Mouse (Mus musculus) C2C12 (cell line): Measurements from ENCODE around the gene Dctpp1. TPM values are rescaled to one million over a fixed set of nuclear protein-coding genes. Genes with fewer than 3 reads are reported as not detected.
A peak's percentile ranks its signal among the peaks of the same experiment; 100 is the strongest.

ENCODE experiments used
- H3K27me3 ChIP-seq: one replicate; pipeline ENCODE4 v1.6.1; 2011; ENCODE audit not compliant: control insufficient read depth, insufficient read depth, insufficient read length
- H3K36me3 ChIP-seq: one replicate; pipeline ENCODE4 v1.6.1; 2011; ENCODE audit not compliant: control insufficient read depth, insufficient read depth
- H3K4me3 ChIP-seq: one replicate; pipeline ENCODE4 v1.5.1; 2011; ENCODE audit warnings: mild to moderate bottlenecking, control low read depth; ENCODE audit not compliant: poor library complexity, insufficient read depth, severe bottlenecking
- H3K79me2 ChIP-seq: one replicate; pipeline ENCODE4 v1.6.1; 2011; ENCODE audit not compliant: control insufficient read depth, insufficient read depth
- H3K79me3 ChIP-seq: one replicate; pipeline ENCODE4 v1.6.1; 2011; ENCODE audit warnings: low read depth, control low read depth
- H3ac ChIP-seq: one replicate; pipeline ENCODE3; 2011; ENCODE audit warnings: low read depth; ENCODE audit not compliant: control insufficient read depth, insufficient read length
- CEBPB ChIP-seq: IDR thresholded peaks from one replicate; pipeline ENCODE4 v1.6.1; 2011; ENCODE audit warnings: low read depth, mild to moderate bottlenecking, control low read depth, moderate library complexity
- CTCF ChIP-seq: IDR thresholded peaks from one replicate; pipeline ENCODE4 v1.5.1; 2011; ENCODE audit not compliant: control insufficient read depth, insufficient read depth, insufficient read length
- FOSL1 ChIP-seq: IDR thresholded peaks from one replicate; pipeline ENCODE4 v1.8.0; 2011; ENCODE audit warnings: mild to moderate bottlenecking, low read length; ENCODE audit not compliant: poor library complexity, insufficient read depth, severe bottlenecking
- MYOD1 ChIP-seq: IDR thresholded peaks from one replicate; pipeline ENCODE4 v1.6.1; 2011; ENCODE audit warnings: low read depth; ENCODE audit not compliant: control insufficient read depth, insufficient read length
- MYOG ChIP-seq: IDR thresholded peaks from one replicate; pipeline ENCODE4 v1.6.1; 2011; ENCODE audit not compliant: control insufficient read depth, insufficient read length; ENCODE audit errors: extremely low read depth
- USF1 ChIP-seq: IDR thresholded peaks from one replicate; pipeline ENCODE4 v1.6.1; 2011; ENCODE audit warnings: low read depth, mild to moderate bottlenecking, control low read depth, moderate library complexity
- polyA plus RNA-seq: library from polyadenylated mRNA; unstranded; fragments of >200 nt; fragmentation: generic; extraction: Trizol; gene quantifications from one replicate; pipeline ENCODE4 v1.2.1, GENCODE M21; 2012; ENCODE audit warnings: missing spikeins

Gene Dctpp1
- polyA plus RNA-seq, 1 experiment = 226 TPM

GRCm38 (mm10) chr7:127207374-127208294, 52.9 kb downstream of the Dctpp1 start:
- Histone ChIP-seq H3K27me3 (no peaks in the 10 kb centered on the region), H3ac (peak overlapping the region; percentile 68), H3K36me3 (peaks cover 11% of the 10 kb centered on the region), H3K79me2 (peaks cover 55% of the 10 kb centered on the region), H3K4me3 (peak overlapping the region; percentile 83), H3K79me3 (peaks cover 36% of the 10 kb centered on the region)
- no peak for TF ChIP-seq CEBPB
- no peak for TF ChIP-seq FOSL1
- no peak for TF ChIP-seq USF1
- TF ChIP-seq MYOG = no peak
- TF ChIP-seq MYOD1 = no peak
- no peak for TF ChIP-seq CTCF

Other genes with a start within 250 kb of the Dctpp1 start
- 32.7 TPM for gene Mvp, start 246.1 kb downstream of the Dctpp1 start, polyA plus RNA-seq
- 1.2 TPM for gene Pagr1b, start 244.2 kb downstream of the Dctpp1 start, polyA plus RNA-seq
- gene Pagr1a, start 243.4 kb downstream of the Dctpp1 start, polyA plus RNA-seq = 22.3 TPM
- 39.7 TPM for gene Gm42742, start 239.6 kb downstream of the Dctpp1 start, polyA plus RNA-seq
- gene Prrt2, start 239.5 kb downstream of the Dctpp1 start, polyA plus RNA-seq = 0.02 TPM
- gene Maz, start 233.7 kb downstream of the Dctpp1 start, polyA plus RNA-seq = 141 TPM
- gene Kif22, start 218.2 kb downstream of the Dctpp1 start, polyA plus RNA-seq = 75.4 TPM
- not detected for gene Zg16, start 173.4 kb downstream of the Dctpp1 start, polyA plus RNA-seq
- 34.0 TPM for gene AI467606, start 169.3 kb downstream of the Dctpp1 start, polyA plus RNA-seq
- gene Qprt, start 138.5 kb downstream of the Dctpp1 start, polyA plus RNA-seq = not detected
- gene Spn, start 122.9 kb downstream of the Dctpp1 start, polyA plus RNA-seq = 23.1 TPM
- 56.2 TPM for gene Cd2bp2, start 64.7 kb downstream of the Dctpp1 start, polyA plus RNA-seq
- gene Tbc1d10b, start 52.2 kb downstream of the Dctpp1 start, polyA plus RNA-seq = 41.4 TPM
- gene Mylpf, start 51.8 kb downstream of the Dctpp1 start, polyA plus RNA-seq = 39.4 TPM
- gene Zfp553, start 27.6 kb downstream of the Dctpp1 start, polyA plus RNA-seq = 16.1 TPM
- 1.7 TPM for gene Sept1, start 27.6 kb downstream of the Dctpp1 start, polyA plus RNA-seq
- gene Zfp771, start 16.4 kb downstream of the Dctpp1 start, polyA plus RNA-seq = 38.0 TPM
- 41.4 TPM for gene Sephs2, start 13.3 kb upstream of the Dctpp1 start, polyA plus RNA-seq
- 0.07 TPM for gene Itgal, start 35.6 kb upstream of the Dctpp1 start, polyA plus RNA-seq
- gene Zfp768, start 84.9 kb upstream of the Dctpp1 start, polyA plus RNA-seq = 17.5 TPM
- gene Zfp747, start 115.3 kb upstream of the Dctpp1 start, polyA plus RNA-seq = 5.1 TPM
- gene 9130019O22Rik, start 126.5 kb upstream of the Dctpp1 start, polyA plus RNA-seq = 0.32 TPM
- 2.9 TPM for gene E430018J23Rik, start 132.9 kb upstream of the Dctpp1 start, polyA plus RNA-seq
- 1.9 TPM for gene Zfp764, start 146.1 kb upstream of the Dctpp1 start, polyA plus RNA-seq
- 8.2 TPM for gene Zfp688, start 161.4 kb upstream of the Dctpp1 start, polyA plus RNA-seq
- gene Zfp689, start 188.4 kb upstream of the Dctpp1 start, polyA plus RNA-seq = 3.7 TPM
- 28.6 TPM for gene Prr14, start 198.9 kb upstream of the Dctpp1 start, polyA plus RNA-seq
- gene Fbrs, start 218.5 kb upstream of the Dctpp1 start, polyA plus RNA-seq = 20.9 TPM